Mouse (Mus musculus) C2C12 (cell line): ENCODE measurements around the gene Gja5.

ENCODE experiments used
- CTCF ChIP-seq: IDR thresholded peaks from one replicate; pipeline ENCODE4 v1.5.1; 2011; ENCODE audit not compliant: control insufficient read depth, insufficient read depth, insufficient read length
- MAX ChIP-seq: IDR thresholded peaks from one replicate; pipeline ENCODE4 v1.6.1; 2011; ENCODE audit warnings: mild to moderate bottlenecking, control low read depth
- MYOG ChIP-seq: IDR thresholded peaks from one replicate; pipeline ENCODE4 v1.6.1; 2011; ENCODE audit not compliant: control insufficient read depth, insufficient read length; ENCODE audit errors: extremely low read depth
- USF1 ChIP-seq: IDR thresholded peaks from one replicate; pipeline ENCODE4 v1.6.1; 2011; ENCODE audit warnings: low read depth, mild to moderate bottlenecking, control low read depth, moderate library complexity

GRCm38 (mm10) chr3:97060119-97060518 lies 155.6 kb downstream of the Gja5 start:
- TF ChIP-seq USF1, result no peak
- no peak for TF ChIP-seq CTCF
- TF ChIP-seq MYOG, result no peak
- TF ChIP-seq MAX, result no peak
